Mouse (Mus musculus) liver, embryonic 16.5 days (tissue): ENCODE results near the gene Nfia. TPM values are rescaled to one million over a fixed set of nuclear protein-coding genes. Genes with fewer than 3 reads are reported as not detected.

Source experiments
- ATAC-seq: fragments of 200-750 bp; cut with Nextera tagmentation; 2 replicates; pipeline ENCODE4 v1.8.0; 2017; ENCODE audit warnings: low read depth, mild to moderate bottlenecking, moderate number of reproducible peaks, moderate library complexity
- H3K27ac ChIP-seq: fragments of 300-500 bp; sonication (generic); 2 replicates; pipeline ENCODE4 v1.5.1; 2014; ENCODE audit warnings: mild to moderate bottlenecking, low read length
- H3K27me3 ChIP-seq: fragments of 300-500 bp; sonication (generic); 2 replicates; pipeline ENCODE4 v1.6.1; 2014; ENCODE audit warnings: low read depth, low read length, mixed read lengths; ENCODE audit not compliant: control insufficient read depth, insufficient read depth
- H3K36me3 ChIP-seq: fragments of 300-500 bp; sonication (generic); 2 replicates; pipeline ENCODE4 v1.6.1; 2014; ENCODE audit warnings: mild to moderate bottlenecking; ENCODE audit not compliant: control insufficient read depth, insufficient read depth
- H3K4me1 ChIP-seq: fragments of 300-500 bp; sonication (generic); 2 replicates; pipeline ENCODE4 v1.6.1; 2014; ENCODE audit warnings: low read depth, low read length, mixed read lengths; ENCODE audit not compliant: control insufficient read depth
- H3K4me2 ChIP-seq: fragments of 300-500 bp; sonication (generic); 2 replicates; pipeline ENCODE4 v1.6.1; 2014; ENCODE audit warnings: low read depth, low read length, mixed read lengths
- H3K4me3 ChIP-seq: fragments of 300-500 bp; sonication (generic); 2 replicates; pipeline ENCODE4 v1.5.1; 2014; ENCODE audit warnings: low read depth, mild to moderate bottlenecking, low read length
- H3K9ac ChIP-seq: fragments of 300-500 bp; sonication (generic); 2 replicates; pipeline ENCODE4 v1.6.1; 2014; ENCODE audit warnings: low read depth, low read length
- H3K9me3 ChIP-seq: fragments of 300-500 bp; sonication (generic); replicated peaks from 2 replicates; pipeline ENCODE4 v1.6.1; 2016; ENCODE audit warnings: low read length; ENCODE audit not compliant: control insufficient read depth
- WGBS: fragments of 180-500 bp; shearing (Covaris S2); extraction: QIAGEN DNeasy Blood & Tissue Kit; methylation state at CpG from one replicate; pipeline ENCODE4 v1.1.7; 2014; ENCODE audit not compliant: insufficient replicate concordance; 5-methylcytosine and 5-hydroxymethylcytosine counted together
- polyA plus RNA-seq: library from polyadenylated mRNA; unstranded; fragments of >200 nt; fragmentation: Nextera tagmentation; extraction: Ambion mirVana; gene quantifications from 2 replicates; pipeline ENCODE4 v1.2.1, GENCODE M21; 2015

Nfia gene
- polyA plus RNA-seq, 1 experiment from 2014 or later, result 5.7 TPM

DNA sequence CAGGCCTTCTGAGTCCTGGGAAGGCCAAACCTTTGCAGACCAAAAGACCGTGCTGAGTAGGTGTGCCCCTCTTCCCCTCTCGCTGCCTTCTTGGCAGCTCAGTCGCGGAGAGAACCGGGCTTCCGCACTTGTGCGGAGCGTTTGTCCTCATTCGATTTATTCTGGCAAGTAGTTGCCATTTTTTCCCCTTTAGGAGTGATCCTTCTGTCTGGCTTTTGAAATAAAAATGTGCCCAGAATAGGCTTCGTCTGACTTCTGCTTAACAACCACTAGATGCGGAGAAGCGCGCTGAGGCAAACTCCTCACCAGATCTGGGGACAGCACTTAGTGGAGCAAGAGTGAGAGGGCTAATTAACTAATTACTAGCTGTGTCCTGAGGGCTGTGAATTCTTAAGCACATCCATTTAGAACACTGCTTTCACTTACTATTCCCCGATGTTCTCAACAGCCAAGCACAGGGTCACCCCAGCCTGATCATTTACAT, 14.5 kb upstream of the Nfia start:
- under 1% methylated on average over 14 of the region's 14 CpGs for WGBS
- H3K9me3 ChIP-seq, result no peaks in the 10 kb centered on the region
- no peaks in the 10 kb centered on the region for H3K36me3 ChIP-seq
- H3K4me1 ChIP-seq, result no peaks in the 10 kb centered on the region
- peak overlapping the region; percentile 13; the same call in 1 of the 2 replicates for H3K9ac ChIP-seq
- peaks cover 41% of the 10 kb centered on the region for H3K27me3 ChIP-seq
- no peak overlapping the region for H3K27ac ChIP-seq
- H3K4me2 ChIP-seq, result peak overlapping the region; percentile 51
- peak overlapping the region; percentile 49 for H3K4me3 ChIP-seq
- no peak for ATAC-seq

GRCm38 (mm10) chr4:97758661-97759060, 13.9 kb upstream of the Nfia start:
- no peak overlapping the region for H3K9ac ChIP-seq
- no peak overlapping the region for H3K27ac ChIP-seq
- peaks cover 41% of the 10 kb centered on the region for H3K27me3 ChIP-seq
- no peak overlapping the region for H3K4me2 ChIP-seq
- no peaks in the 10 kb centered on the region for H3K36me3 ChIP-seq
- 32% methylated on average over 3 of the region's 3 CpGs for WGBS
- no peak overlapping the region for H3K4me3 ChIP-seq
- no peak for ATAC-seq
- no peaks in the 10 kb centered on the region for H3K4me1 ChIP-seq
- no peaks in the 10 kb centered on the region for H3K9me3 ChIP-seq

GRCm38 (mm10) chr4:97764616-97765015, 7.9 kb upstream of the Nfia start:
- no peak for ATAC-seq
- Histone ChIP-seq H3K36me3 (no peaks in the 10 kb centered on the region), H3K4me1 (no peaks in the 10 kb centered on the region), H3K4me2 (no peak overlapping the region), H3K4me3 (no peak overlapping the region), H3K27ac (no peak overlapping the region), H3K9me3 (no peaks in the 10 kb centered on the region), H3K27me3 (no peaks in the 10 kb centered on the region), H3K9ac (no peak overlapping the region)
- 27% methylated on average over 4 of the region's 4 CpGs for WGBS

DNA sequence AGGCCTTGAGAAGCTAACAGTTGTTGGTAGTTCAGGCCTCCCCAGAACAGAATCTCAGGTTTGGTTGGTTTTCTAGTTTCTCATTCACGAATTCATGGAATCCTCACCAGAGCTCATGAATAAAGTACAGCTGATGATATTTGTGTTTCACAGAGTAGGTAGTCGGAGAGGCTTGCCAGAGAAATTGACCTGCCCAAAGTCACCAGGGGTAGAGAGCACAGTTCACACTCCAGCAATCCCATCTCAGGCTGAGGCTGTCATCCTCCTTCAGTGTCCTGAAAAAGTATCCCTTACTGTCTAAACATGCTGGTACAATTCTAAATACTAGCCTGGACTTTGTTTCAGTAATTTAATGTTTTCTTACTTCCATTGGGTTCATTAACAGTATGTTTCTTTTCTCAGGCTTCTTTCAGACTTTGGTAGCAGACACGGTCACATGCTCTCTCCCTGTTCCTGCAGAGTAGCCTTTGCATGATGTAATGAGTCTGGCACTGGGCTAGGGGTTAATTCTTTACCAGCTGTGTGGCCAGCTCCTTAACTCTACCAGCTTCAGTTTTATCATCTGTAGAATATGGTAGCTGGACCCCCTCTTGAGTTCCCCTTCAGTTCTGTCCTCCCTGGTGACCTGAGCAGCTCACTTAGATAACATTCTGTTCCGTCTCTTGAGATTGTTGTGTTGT, 7.1 kb upstream of the Nfia start:
- Histone ChIP-seq H3K4me1 (no peaks in the 10 kb centered on the region), H3K27ac (no peak overlapping the region), H3K4me2 (no peak overlapping the region), H3K9ac (no peak overlapping the region), H3K9me3 (no peaks in the 10 kb centered on the region), H3K36me3 (no peaks in the 10 kb centered on the region), H3K4me3 (no peak overlapping the region), H3K27me3 (no peaks in the 10 kb centered on the region)
- peak; percentile 54; the same call in 1 of the 2 replicates for ATAC-seq
- 57% methylated on average over 4 of the region's 4 CpGs for WGBS

DNA sequence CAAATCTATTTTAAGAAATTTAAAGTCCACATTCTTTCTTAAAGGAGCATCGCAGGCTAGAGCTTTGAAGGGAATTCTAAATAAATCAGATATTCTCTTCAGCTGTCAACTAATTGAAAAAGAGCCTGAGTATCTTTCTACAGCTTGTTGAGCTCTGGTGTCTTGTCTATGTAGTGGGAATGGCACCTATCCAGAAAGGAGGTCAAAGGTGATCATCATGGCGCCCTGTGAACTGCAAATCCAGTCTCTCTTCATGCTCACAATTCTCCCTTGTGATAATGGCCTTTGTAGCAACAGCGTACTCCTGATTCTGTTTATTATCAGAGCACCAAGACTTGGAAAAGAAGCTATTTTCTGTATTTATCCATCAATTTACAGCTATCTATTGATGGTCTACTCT, 6.4 kb upstream of the Nfia start:
- H3K9me3 ChIP-seq, result no peaks in the 10 kb centered on the region
- no peak overlapping the region for H3K4me2 ChIP-seq
- no peak overlapping the region for H3K9ac ChIP-seq
- H3K36me3 ChIP-seq, result no peaks in the 10 kb centered on the region
- no peaks in the 10 kb centered on the region for H3K27me3 ChIP-seq
- no peak overlapping the region for H3K27ac ChIP-seq
- WGBS, result 68% methylated on average over 3 of the region's 3 CpGs
- ATAC-seq, result no peak
- H3K4me1 ChIP-seq, result no peaks in the 10 kb centered on the region
- H3K4me3 ChIP-seq, result no peak overlapping the region

GRCm38 (mm10) chr4:97767025-97767424, 5.5 kb upstream of the Nfia start:
- H3K4me2 ChIP-seq, result no peak overlapping the region
- no peak overlapping the region for H3K9ac ChIP-seq
- no peak overlapping the region for H3K4me3 ChIP-seq
- no peaks in the 10 kb centered on the region for H3K27me3 ChIP-seq
- no peaks in the 10 kb centered on the region for H3K4me1 ChIP-seq
- H3K36me3 ChIP-seq, result no peaks in the 10 kb centered on the region
- no peak overlapping the region for H3K27ac ChIP-seq
- WGBS, result 53% methylated on average over 4 of the region's 4 CpGs
- no peak for ATAC-seq
- H3K9me3 ChIP-seq, result no peaks in the 10 kb centered on the region

DNA sequence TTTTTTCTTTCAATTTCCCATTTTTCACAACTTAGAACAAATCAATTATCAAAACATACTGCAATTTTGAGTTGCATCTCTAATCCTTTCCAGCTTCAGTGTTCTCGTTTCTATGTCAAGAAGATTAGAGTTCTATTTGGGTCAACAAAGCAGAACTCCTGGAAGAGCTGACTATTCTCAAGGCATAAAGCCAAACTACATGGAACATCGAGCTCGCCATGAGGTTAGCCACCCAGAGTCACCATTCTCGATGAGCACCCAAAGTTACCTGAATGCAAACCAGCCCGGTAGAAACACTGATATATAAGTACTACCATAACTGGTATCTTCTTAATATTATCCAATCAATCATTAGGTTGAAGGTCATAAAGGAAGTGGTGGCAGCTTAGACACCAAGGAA, 5.0 kb upstream of the Nfia start:
- WGBS, result 68% methylated on average over 5 of the region's 5 CpGs
- no peaks in the 10 kb centered on the region for H3K4me1 ChIP-seq
- ATAC-seq, result no peak
- H3K27ac ChIP-seq, result no peak overlapping the region
- no peak overlapping the region for H3K4me3 ChIP-seq
- no peaks in the 10 kb centered on the region for H3K27me3 ChIP-seq
- no peak overlapping the region for H3K4me2 ChIP-seq
- no peaks in the 10 kb centered on the region for H3K9me3 ChIP-seq
- no peak overlapping the region for H3K9ac ChIP-seq
- no peaks in the 10 kb centered on the region for H3K36me3 ChIP-seq

DNA sequence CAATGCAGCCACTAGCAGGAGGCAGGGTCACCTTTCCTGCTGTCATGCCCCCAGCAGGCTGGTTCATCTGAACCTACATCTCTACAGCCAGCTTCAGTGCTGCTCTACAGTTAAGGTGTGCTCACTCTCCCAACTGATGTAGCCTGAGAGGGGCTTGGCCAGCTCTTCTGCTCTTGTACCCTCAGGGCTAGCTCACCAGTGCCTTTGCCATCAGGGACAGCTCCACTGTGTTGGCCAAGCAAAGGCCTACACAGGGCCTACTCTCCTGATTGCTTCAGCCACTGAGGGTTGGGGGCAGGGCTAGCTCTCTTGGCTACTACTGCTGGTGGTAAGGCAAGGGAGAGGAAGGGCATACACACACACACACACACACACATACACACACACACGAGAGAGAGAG, 2.7 kb upstream of the Nfia start:
- no peak overlapping the region for H3K9ac ChIP-seq
- no peak for ATAC-seq
- no CpG with 5 or more reads among the region's 1 CpGs for WGBS

DNA sequence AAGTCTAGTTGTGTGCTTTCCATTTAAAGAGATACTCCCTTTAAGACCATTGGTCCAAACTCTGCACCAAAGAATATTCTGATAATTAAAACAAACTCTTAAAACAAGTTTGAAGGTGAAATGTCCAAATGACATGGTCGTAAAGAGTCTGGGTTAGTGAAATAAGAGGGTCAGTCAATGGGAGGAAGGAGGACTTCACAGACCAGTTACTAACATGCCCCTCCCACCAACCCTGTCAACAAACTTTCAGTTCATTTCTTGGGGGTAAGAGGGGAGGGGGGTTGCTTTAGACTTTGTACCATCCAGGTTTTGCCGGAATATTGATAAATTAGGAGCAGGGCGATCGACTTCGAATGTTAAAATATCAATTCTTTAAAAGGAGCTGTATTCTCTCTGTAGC, 1.1 kb upstream of the Nfia start:
- peak overlapping the region; percentile 5; the same call in 1 of the 2 replicates for H3K9ac ChIP-seq
- no peak for ATAC-seq
- H3K4me2 ChIP-seq, result peak overlapping the region; percentile 56
- no peaks in the 10 kb centered on the region for H3K9me3 ChIP-seq
- H3K27me3 ChIP-seq, result peaks cover 16% of the 10 kb centered on the region
- peak overlapping the region; percentile 60 for H3K4me3 ChIP-seq
- H3K27ac ChIP-seq, result peak overlapping the region; percentile 8; the same call in 1 of the 2 replicates
- 15% methylated on average over 5 of the region's 5 CpGs for WGBS
- no peaks in the 10 kb centered on the region for H3K36me3 ChIP-seq
- peaks cover 4% of the 10 kb centered on the region; the same call in 1 of the 2 replicates for H3K4me1 ChIP-seq

More for the DNA sequence above, 2.7 kb upstream of the Nfia start:
- Histone ChIP-seq H3K4me1 (peaks cover 4% of the 10 kb centered on the region; the same call in 1 of the 2 replicates), H3K4me2 (no peak overlapping the region), H3K9me3 (no peaks in the 10 kb centered on the region), H3K36me3 (no peaks in the 10 kb centered on the region), H3K27me3 (peaks cover 5% of the 10 kb centered on the region), H3K27ac (no peak overlapping the region), H3K4me3 (no peak overlapping the region)
